13 mouse cellular contexts compared by ENCODE assay signal in the genomic region with DNA sequence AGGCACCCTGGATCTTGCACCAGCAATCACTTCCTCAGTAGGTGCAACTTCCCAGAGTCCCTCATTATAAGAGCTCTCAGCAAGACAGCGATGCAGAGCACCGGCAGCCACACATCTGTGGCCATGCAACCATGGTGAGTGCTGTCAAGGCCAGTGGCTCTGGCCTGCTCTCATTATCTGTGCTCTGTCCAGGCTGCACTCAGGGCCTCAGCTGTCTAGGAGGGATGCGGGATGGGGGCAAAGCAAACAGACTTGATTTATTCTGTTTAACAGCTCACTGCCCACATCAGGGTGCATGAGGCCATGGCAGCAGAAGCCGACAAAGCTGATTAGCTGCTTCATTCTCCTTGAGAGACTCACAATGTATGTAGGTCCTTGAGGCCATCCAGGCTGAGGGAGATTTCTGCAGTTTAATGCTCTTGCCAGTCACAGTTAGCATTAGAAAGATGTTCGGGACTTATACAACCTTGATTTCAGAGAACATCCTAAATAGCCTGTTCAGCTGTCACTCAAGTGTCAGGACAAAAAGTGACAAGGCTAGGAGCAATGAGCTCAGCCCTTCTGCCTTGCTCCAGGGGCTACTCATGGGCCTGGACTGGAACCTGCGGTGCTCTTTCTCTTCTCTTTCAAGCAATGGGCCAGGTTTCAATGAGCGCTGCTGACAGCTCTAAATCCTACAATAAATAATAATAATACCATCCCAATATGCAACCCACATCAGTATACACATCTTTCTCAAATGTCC.
DNase-seq lines count a peak whose midpoint lies in the region; ATAC-seq and TF ChIP-seq lines count a peak whose summit lies in the region.
"Had no signal": no experiment of that assay in that cellular context is flagged by ENCODE, and none has a peak within 500 bp of the region (broad histone marks: within the 10 kb centered on the region; RNA-seq: fewer than 3 reads in every experiment).

No protein-coding gene starts in this region.

- H3K4me1 ChIP-seq in cerebellum, adult 2 months (ENCODE audit: control insufficient read depth, insufficient read depth, low read length) = peaks cover 26% of the 10 kb centered on the region
- H3K4me1 ChIP-seq in hindbrain, embryonic 11.5 days (replicated peaks; ENCODE audit: control insufficient read depth, insufficient read depth, low read length) = no peaks in the 10 kb centered on the region
- peaks cover 4% of the 10 kb centered on the region for H3K4me1 ChIP-seq in midbrain, embryonic 16.5 days (ENCODE audit: control insufficient read depth, insufficient read depth, low read length)
- H3K4me1 ChIP-seq in heart, adult 2 months (ENCODE audit: control insufficient read depth, insufficient read depth, low read length) = no peaks in the 10 kb centered on the region
- H3K4me1 ChIP-seq in liver, postnatal 0 days (ENCODE audit: insufficient read depth) = no peaks in the 10 kb centered on the region
- H3K4me1 ChIP-seq: liver, embryonic 13.5 days had no signal

- no peaks in the 10 kb centered on the region for H3K79me2 ChIP-seq in heart, adult 2 months (replicated peaks; ENCODE audit: control insufficient read depth, insufficient read depth, low read length)

- H3K36me3 ChIP-seq in hindbrain, embryonic 11.5 days (ENCODE audit: control insufficient read depth, insufficient read depth, low read length) = no peaks in the 10 kb centered on the region
- no peaks in the 10 kb centered on the region for H3K36me3 ChIP-seq in midbrain, embryonic 16.5 days (ENCODE audit: control insufficient read depth, insufficient read depth, low read length)
- H3K36me3 ChIP-seq in heart, adult 2 months (ENCODE audit: control insufficient read depth, insufficient read depth, low read length) = no peaks in the 10 kb centered on the region
- no peaks in the 10 kb centered on the region for H3K36me3 ChIP-seq in liver, postnatal 0 days (replicated peaks; ENCODE audit: insufficient read depth, low read length)
- H3K36me3 ChIP-seq: heart, embryonic 10.5 days; liver, embryonic 13.5 days had no signal

- H3K4me3 ChIP-seq in cerebellum, adult 2 months (replicated peaks; ENCODE audit: insufficient read depth, low read depth, low read length) = no peak overlapping the region
- no peak overlapping the region for H3K4me3 ChIP-seq in hindbrain, embryonic 11.5 days (ENCODE audit: low read depth, low read length)
- H3K4me3 ChIP-seq in midbrain, embryonic 16.5 days (ENCODE audit: low read depth, low read length) = no peak overlapping the region
- H3K4me3 ChIP-seq in heart, adult 2 months = no peak overlapping the region
- no peak overlapping the region for H3K4me3 ChIP-seq in liver, postnatal 0 days (ENCODE audit: low read depth, low read length)
- H3K4me3 ChIP-seq: heart, embryonic 10.5 days; liver, embryonic 13.5 days; megakaryocyte, embryonic 14.5 days had no signal

- peak; percentile 92 for ATAC-seq in hindbrain, embryonic 11.5 days (ENCODE audit: low FRiP score)
- peak; percentile 74; the same call in 1 of the 2 replicates for ATAC-seq in midbrain, embryonic 16.5 days
- ATAC-seq in liver, postnatal 0 days = no peak
- ATAC-seq: inflammation-experienced regulatory T-cells, adult 6 months had no signal

- H3K9ac ChIP-seq in hindbrain, embryonic 11.5 days (ENCODE audit: low read depth, low read length) = no peak overlapping the region
- H3K9ac ChIP-seq in midbrain, embryonic 16.5 days (ENCODE audit: low read depth, low read length) = peak overlapping the region; percentile 16; the same call in 1 of the 2 replicates
- no peak overlapping the region for H3K9ac ChIP-seq in heart, adult 2 months (ENCODE audit: low read depth, low read length)
- H3K9ac ChIP-seq in liver, postnatal 0 days (replicated peaks) = no peak overlapping the region
- H3K9ac ChIP-seq: liver, embryonic 13.5 days had no signal

- peak overlapping the region; percentile 8 for H3K27ac ChIP-seq in cerebellum, adult 2 months (ENCODE audit: insufficient read depth, low read length)
- H3K27ac ChIP-seq in hindbrain, embryonic 11.5 days (ENCODE audit: low read depth, low read length) = peak overlapping the region; percentile 63
- peak overlapping the region; percentile 15; the same call in 1 of the 2 replicates for H3K27ac ChIP-seq in midbrain, embryonic 16.5 days (ENCODE audit: low read length)
- no peak overlapping the region for H3K27ac ChIP-seq in heart, adult 2 months
- H3K27ac ChIP-seq in liver, postnatal 0 days (ENCODE audit: low read depth) = no peak overlapping the region
- H3K27ac ChIP-seq: heart, embryonic 10.5 days; liver, embryonic 13.5 days had no signal

- intact Hi-C loops in heart, adult 2 months (cut with DNase I) = no loop called here

- WGBS in cerebellum, adult 2 months = 61% methylated on average over 7 of the region's 7 CpGs
- 41% methylated on average over 7 of the region's 7 CpGs for WGBS in hindbrain, embryonic 11.5 days
- whole genome bisulfite sequencing in midbrain, embryonic 16.5 days = 17% methylated on average over 7 of the region's 7 CpGs
- WGBS in heart, adult 2 months = 84% methylated on average over 7 of the region's 7 CpGs
- 69% methylated on average over 7 of the region's 7 CpGs for WGBS in liver, postnatal 0 days (ENCODE audit: insufficient replicate concordance)

- no peaks in the 10 kb centered on the region for H3K27me3 ChIP-seq in cerebellum, adult 2 months (ENCODE audit: control insufficient read depth, insufficient read depth, low read length)
- H3K27me3 ChIP-seq in hindbrain, embryonic 11.5 days (ENCODE audit: control insufficient read depth, insufficient read depth, low read length) = no peaks in the 10 kb centered on the region
- no peaks in the 10 kb centered on the region; the same call in 1 of the 2 replicates for H3K27me3 ChIP-seq in midbrain, embryonic 16.5 days (ENCODE audit: control insufficient read depth, insufficient read depth, low read depth, low read length)
- no peaks in the 10 kb centered on the region for H3K27me3 ChIP-seq in heart, adult 2 months (ENCODE audit: control insufficient read depth, insufficient read depth, low read length)
- H3K27me3 ChIP-seq in liver, postnatal 0 days (ENCODE audit: insufficient read depth, low read length) = no peaks in the 10 kb centered on the region
- H3K27me3 ChIP-seq: liver, embryonic 13.5 days had no signal

- DNase-seq in cerebellum, adult 2 months = no peak
- DNase-seq in cerebellum, adult 8-10 months = no peak
- peak; percentile 69 for DNase-seq in brain, embryonic 14.5 days (ENCODE audit: low read depth)
- DNase-seq in hindbrain, embryonic 11.5 days (ENCODE audit: low spot score) = peak; percentile 53
- DNase-seq in heart, adult 2 months = no peak
- no peak for DNase-seq in liver, postnatal 0 days
- no peak for DNase-seq in urinary bladder, postnatal 36 days (ENCODE audit: low spot score in 2 of 2)
- DNase-seq: liver, embryonic 13.5 days; thymus, postnatal 4 days had no signal

- no peak for TF ChIP-seq POLR2A in cerebellum, adult 2 months (IDR thresholded peaks at IDR 0.05; ENCODE audit: borderline replicate concordance, insufficient read depth, low read length)
- TF ChIP-seq POLR2A in brain, embryonic 14.5 days (IDR thresholded peaks at IDR 0.05; ENCODE audit: borderline replicate concordance, extremely low read depth, insufficient read depth, insufficient read length, poor library complexity, severe bottlenecking) = no peak
- no peak for TF ChIP-seq POLR2A in heart, adult 2 months (IDR thresholded peaks at IDR 0.05; ENCODE audit: insufficient read depth, low read depth, low read length)

- no peak for TF ChIP-seq EP300 in heart, adult 2 months (IDR thresholded peaks at IDR 0.05; ENCODE audit: insufficient read depth, low read depth, low read length)
- TF ChIP-seq EP300 in liver, postnatal 0 days (IDR thresholded peaks at IDR 0.05; ENCODE audit: low read depth) = no peak

- no peaks in the 10 kb centered on the region for H3K9me3 ChIP-seq in hindbrain, embryonic 11.5 days (ENCODE audit: control insufficient read depth, low read length)
- no peaks in the 10 kb centered on the region for H3K9me3 ChIP-seq in midbrain, embryonic 16.5 days (replicated peaks; ENCODE audit: control insufficient read depth, low read length, poor library complexity, severe bottlenecking)
- H3K9me3 ChIP-seq in liver, postnatal 0 days (ENCODE audit: low read length) = no peaks in the 10 kb centered on the region
- H3K9me3 ChIP-seq: heart, embryonic 10.5 days; liver, embryonic 13.5 days; megakaryocyte, embryonic 14.5 days had no signal

- no peak overlapping the region for H3K4me2 ChIP-seq in hindbrain, embryonic 11.5 days (replicated peaks; ENCODE audit: low read depth, low read length)
- H3K4me2 ChIP-seq in midbrain, embryonic 16.5 days (ENCODE audit: low read length) = no peak overlapping the region
- H3K4me2 ChIP-seq in liver, postnatal 0 days (ENCODE audit: low read depth, low read length) = no peak overlapping the region
- H3K4me2 ChIP-seq: liver, embryonic 13.5 days had no signal

- TF ChIP-seq CTCF in cerebellum, adult 2 months (IDR thresholded peaks at IDR 0.05; ENCODE audit: borderline replicate concordance, insufficient read depth, low read depth, low read length) = no peak
- no peak for TF ChIP-seq CTCF in brain, embryonic 14.5 days (IDR thresholded peaks at IDR 0.05; ENCODE audit: borderline replicate concordance, extremely low read depth, insufficient read depth, insufficient read length)
- TF ChIP-seq CTCF in heart, adult 2 months (IDR thresholded peaks at IDR 0.05) = no peak
- no peak for TF ChIP-seq CTCF in liver, postnatal 0 days (IDR thresholded peaks at IDR 0.05; ENCODE audit: low read depth)

Comparison
In these comparisons a context has a peak if more than half of its experiments do, and no peak if none do; other contexts are left out.
1. DNase-seq: peak in brain, embryonic 14.5 days (single experiment) and hindbrain, embryonic 11.5 days (single experiment); none in cerebellum, adult 2 months (0 of 2), cerebellum, adult 8-10 months (single experiment), heart, adult 2 months (0 of 2), liver, postnatal 0 days (single experiment) and urinary bladder, postnatal 36 days (0 of 2).
2. H3K27ac ChIP-seq: peak in cerebellum, adult 2 months (single experiment), hindbrain, embryonic 11.5 days (single experiment) and midbrain, embryonic 16.5 days (single experiment); none in heart, adult 2 months (single experiment) and liver, postnatal 0 days (single experiment).